Mouse (Mus musculus) cortical plate, adult 2 months (tissue): Measurements from ENCODE around the gene Ptafr.

Experiments used
- CTCF ChIP-seq: fragments of 200-500 bp; IDR thresholded peaks from 2 replicates; pipeline ENCODE4 v1.5.1; 2011; ENCODE audit warnings: mild to moderate bottlenecking, control low read depth, low read length; ENCODE audit not compliant: insufficient read depth; ENCODE audit errors: extremely low read depth
- POLR2A ChIP-seq: fragments of 200-500 bp; IDR thresholded peaks from 2 replicates; pipeline ENCODE4 v1.6.1; 2011; ENCODE audit warnings: mild to moderate bottlenecking, low read length, control low read depth; ENCODE audit not compliant: insufficient read depth; ENCODE audit errors: extremely low read depth

- TF ChIP-seq CTCF (no peak), POLR2A (no peak)
These were observed 9.6 kb upstream of the Ptafr start for GRCm38 (mm10) chr4:132554221-132554620.
